In genomic region chr11:22198406-22198805, GRCm38 (mm10) we compare ENCODE assay signal across 24 mouse cellular contexts.
DNase-seq lines count a peak whose midpoint lies in the region; ATAC-seq and TF ChIP-seq lines count a peak whose summit lies in the region.
"Had no signal": no experiment of that assay in that cellular context is flagged by ENCODE, and none has a peak within 500 bp of the region (broad histone marks: within the 10 kb centered on the region; RNA-seq: fewer than 3 reads in every experiment).

No protein-coding gene starts in this region.

- no peak for TF ChIP-seq CTCF in stomach, postnatal 0 days (IDR thresholded peaks at IDR 0.05; ENCODE audit: low read depth)

- H3K4me1 ChIP-seq in heart, embryonic 10.5 days: peaks cover 9% of the 10 kb centered on the region; the same call in 1 of the 2 replicates
- H3K4me1 ChIP-seq in heart, embryonic 15.5 days (replicated peaks): peaks cover 25% of the 10 kb centered on the region
- no peaks in the 10 kb centered on the region for H3K4me1 ChIP-seq in limb, embryonic 15.5 days
- H3K4me1 ChIP-seq in limb, embryonic 10.5 days: peaks cover 27% of the 10 kb centered on the region
- H3K4me1 ChIP-seq in stomach, postnatal 0 days (replicated peaks; ENCODE audit: control insufficient read depth, insufficient read depth): no peaks in the 10 kb centered on the region
- H3K4me1 ChIP-seq: neural tube, embryonic 13.5 days had no signal

- DNase-seq in heart, embryonic 10.5 days (ENCODE audit: low spot score): no peak
- no peak for DNase-seq in heart, adult 8-10 months (ENCODE audit: low spot score)
- DNase-seq in heart, postnatal 36 days: no peak
- DNase-seq in limb, embryonic 10.5 days (ENCODE audit: low spot score): no peak
- DNase-seq in stomach, postnatal 0 days (ENCODE audit: low spot score): no peak
- DNase-seq: adrenal gland, adult 2 months; adrenal gland, postnatal 36 days; cerebellum, postnatal 14 days; gastrocnemius, postnatal 25 days; kidney, postnatal 4 days; right cerebral cortex, postnatal 4 days; thymus, adult 2 months; thymus, postnatal 36 days had no signal

- no peaks in the 10 kb centered on the region for H3K36me3 ChIP-seq in heart, embryonic 10.5 days
- H3K36me3 ChIP-seq in heart, embryonic 15.5 days: no peaks in the 10 kb centered on the region
- H3K36me3 ChIP-seq in limb, embryonic 15.5 days: no peaks in the 10 kb centered on the region
- no peaks in the 10 kb centered on the region for H3K36me3 ChIP-seq in limb, embryonic 10.5 days
- H3K36me3 ChIP-seq in stomach, postnatal 0 days (ENCODE audit: control insufficient read depth, insufficient read depth, low read length): no peaks in the 10 kb centered on the region
- H3K36me3 ChIP-seq: liver, embryonic 15.5 days; midbrain, embryonic 13.5 days; neural tube, embryonic 13.5 days had no signal

- no peaks in the 10 kb centered on the region for H3K27me3 ChIP-seq in heart, embryonic 10.5 days (ENCODE audit: insufficient read depth, poor library complexity, severe bottlenecking)
- no peaks in the 10 kb centered on the region for H3K27me3 ChIP-seq in heart, embryonic 15.5 days
- no peaks in the 10 kb centered on the region for H3K27me3 ChIP-seq in limb, embryonic 15.5 days
- H3K27me3 ChIP-seq in limb, embryonic 10.5 days (ENCODE audit: low read depth, poor library complexity, severe bottlenecking): no peaks in the 10 kb centered on the region
- no peaks in the 10 kb centered on the region for H3K27me3 ChIP-seq in stomach, postnatal 0 days (ENCODE audit: control insufficient read depth, insufficient read depth, low read length)
- H3K27me3 ChIP-seq: forebrain, embryonic 13.5 days; liver, embryonic 15.5 days; midbrain, embryonic 13.5 days; neural tube, embryonic 13.5 days had no signal

- no peak for ATAC-seq in heart, embryonic 15.5 days (replicated peaks; ENCODE audit: insufficient number of reproducible peaks, insufficient read depth, low FRiP score, low read depth)
- no peak for ATAC-seq in limb, embryonic 15.5 days (ENCODE audit: insufficient number of reproducible peaks, low FRiP score, low TSS enrichment, low read depth)
- no peak for ATAC-seq in stomach, postnatal 0 days (ENCODE audit: low FRiP score, low TSS enrichment)
- ATAC-seq: CD4-positive, CD25-positive, alpha-beta regulatory T cell, adult 4 months; forebrain, embryonic 13.5 days; intestine, postnatal 0 days; lung, postnatal 0 days; midbrain, embryonic 13.5 days had no signal

- 0 out of 2 replicates have a peak overlapping the region, but pooled peaks have one; percentile 29 for H3K27ac ChIP-seq in heart, embryonic 10.5 days
- H3K27ac ChIP-seq in heart, embryonic 15.5 days: peak overlapping the region; percentile 81
- H3K27ac ChIP-seq in limb, embryonic 15.5 days: 0 out of 2 replicates have a peak overlapping the region, but pooled peaks have one; percentile 38
- no peak overlapping the region for H3K27ac ChIP-seq in limb, embryonic 10.5 days
- no peak overlapping the region for H3K27ac ChIP-seq in stomach, postnatal 0 days (replicated peaks)
- H3K27ac ChIP-seq: forebrain, embryonic 13.5 days; hindbrain, embryonic 14.5 days; liver, embryonic 15.5 days; macrophage; midbrain, embryonic 13.5 days; neural tube, embryonic 13.5 days had no signal

- 80% methylated on average over 6 of the region's 6 CpGs for WGBS in heart, embryonic 10.5 days
- 53% methylated on average over 6 of the region's 6 CpGs for WGBS in heart, embryonic 15.5 days
- WGBS in limb, embryonic 15.5 days: 60% methylated on average over 6 of the region's 6 CpGs
- WGBS in limb, embryonic 10.5 days: 85% methylated on average over 6 of the region's 6 CpGs
- 27% methylated on average over 6 of the region's 6 CpGs for WGBS in stomach, postnatal 0 days

- H3K9ac ChIP-seq in heart, embryonic 15.5 days: peak overlapping the region; percentile 19; the same call in 1 of the 2 replicates
- H3K9ac ChIP-seq in limb, embryonic 15.5 days: no peak overlapping the region
- H3K9ac ChIP-seq in stomach, postnatal 0 days (ENCODE audit: low read length): no peak overlapping the region
- H3K9ac ChIP-seq: forebrain, embryonic 13.5 days; hindbrain, embryonic 14.5 days; liver, embryonic 15.5 days; midbrain, embryonic 13.5 days; neural tube, embryonic 13.5 days had no signal

- TF ChIP-seq EP300 in stomach, postnatal 0 days (optimal IDR thresholded peaks at IDR 0.05): no peak

- H3K4me3 ChIP-seq in heart, embryonic 10.5 days: no peak overlapping the region
- peak overlapping the region; percentile 8; the same call in 1 of the 2 replicates for H3K4me3 ChIP-seq in heart, embryonic 15.5 days
- H3K4me3 ChIP-seq in limb, embryonic 15.5 days: no peak overlapping the region
- no peak overlapping the region for H3K4me3 ChIP-seq in limb, embryonic 10.5 days
- no peak overlapping the region for H3K4me3 ChIP-seq in stomach, postnatal 0 days (ENCODE audit: low read depth, low read length)
- H3K4me3 ChIP-seq: forebrain, embryonic 13.5 days; liver, embryonic 15.5 days; midbrain, embryonic 13.5 days; neural tube, embryonic 13.5 days had no signal

- no peaks in the 10 kb centered on the region for H3K9me3 ChIP-seq in heart, embryonic 10.5 days
- H3K9me3 ChIP-seq in heart, embryonic 15.5 days (replicated peaks): no peaks in the 10 kb centered on the region
- H3K9me3 ChIP-seq in limb, embryonic 15.5 days: no peaks in the 10 kb centered on the region
- H3K9me3 ChIP-seq in limb, embryonic 10.5 days (replicated peaks): no peaks in the 10 kb centered on the region
- no peaks in the 10 kb centered on the region for H3K9me3 ChIP-seq in stomach, postnatal 0 days (ENCODE audit: control insufficient read depth, low read length)
- H3K9me3 ChIP-seq: forebrain, embryonic 13.5 days; liver, embryonic 15.5 days; midbrain, embryonic 13.5 days; neural tube, embryonic 13.5 days had no signal

- intact Hi-C loops in heart, postnatal 36 days (cut with DNase I): loop anchor here (5.0 kb wide), 1 partner anchor 41 kb away; no protein-coding TSS in a partner anchor

- peak overlapping the region; percentile 36 for H3K4me2 ChIP-seq in heart, embryonic 15.5 days
- no peak overlapping the region for H3K4me2 ChIP-seq in limb, embryonic 15.5 days
- H3K4me2 ChIP-seq in stomach, postnatal 0 days (replicated peaks; ENCODE audit: low read depth): peak overlapping the region; percentile 25; the same call in 1 of the 2 replicates
- H3K4me2 ChIP-seq: forebrain, embryonic 13.5 days; hindbrain, embryonic 14.5 days; liver, embryonic 15.5 days; midbrain, embryonic 13.5 days; neural tube, embryonic 13.5 days had no signal

Comparison
In these comparisons a context has a peak if more than half of its experiments do, and no peak if none do; other contexts are left out.
1. H3K27ac ChIP-seq: peak in heart, embryonic 10.5 days (single experiment), heart, embryonic 15.5 days (single experiment) and limb, embryonic 15.5 days (single experiment); none in limb, embryonic 10.5 days (single experiment) and stomach, postnatal 0 days (single experiment).